ENCODE assay signal across 8 mouse cellular contexts in the genomic region with DNA sequence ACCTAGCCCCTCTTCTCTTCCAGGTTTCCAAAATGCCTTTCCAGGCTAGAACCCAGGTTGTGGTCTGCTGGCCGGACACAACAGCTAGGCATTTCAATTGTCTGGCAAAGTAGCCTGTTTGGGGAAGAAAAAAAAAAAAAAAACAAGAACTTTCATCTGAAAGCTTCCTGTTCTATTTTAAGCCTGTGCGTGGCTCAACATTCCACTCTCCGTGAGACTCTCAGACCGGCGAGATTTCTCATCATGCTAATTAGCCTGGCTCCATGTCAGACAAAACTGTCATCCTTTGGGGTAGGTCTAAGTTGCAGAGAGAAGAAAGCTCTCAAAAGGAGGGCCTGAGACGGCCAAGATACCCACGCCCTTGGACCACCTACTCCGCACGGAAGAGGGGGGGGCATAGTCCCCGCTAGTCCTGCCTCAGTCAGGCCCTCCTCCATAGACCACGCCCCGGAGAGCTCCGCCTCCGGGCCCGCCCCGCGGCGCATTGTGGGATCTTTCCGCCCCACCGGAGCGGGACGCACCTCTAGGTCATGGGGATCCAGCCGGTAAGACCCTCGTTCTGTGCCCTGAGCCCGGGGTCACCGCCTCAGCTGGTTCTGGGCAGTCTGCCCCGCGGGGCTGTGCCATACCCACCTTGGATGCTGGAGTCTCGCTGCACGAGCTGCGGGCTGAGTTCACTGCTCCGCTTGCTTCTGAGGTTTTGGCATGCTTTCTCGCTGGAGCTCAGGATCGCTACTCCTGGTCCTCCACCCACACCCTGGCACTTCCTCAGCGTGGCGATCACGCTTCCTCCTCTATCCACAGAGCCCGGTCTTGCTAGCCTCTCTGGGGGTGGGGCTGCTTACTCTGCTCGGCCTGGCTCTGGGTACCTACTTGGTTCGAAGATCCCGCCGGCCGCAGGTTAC. TPM values are rescaled to one million over a fixed set of nuclear protein-coding genes. Genes with fewer than 3 reads are reported as not detected.
DNase-seq lines count a peak whose midpoint lies in the region.

A gene (plus strand): TSS at position 51 of the 905 bp plus-strand sequence.

- peaks cover 18% of the 10 kb centered on the region for H3K4me1 ChIP-seq in megakaryocyte, embryonic 14.5 days

- peak within 1 kb of the TSS; percentile 92 for H3K4me3 ChIP-seq in megakaryocyte, embryonic 14.5 days (replicated peaks)

- DNase-seq in adipocyte (ENCODE audit: low spot score) = peak; percentile 81
- DNase-seq in embryo, embryonic 10.5 days (ENCODE audit: low spot score) = peak; percentile 92
- DNase-seq in gastrocnemius, postnatal 10 days = peak; percentile 76
- peak; percentile 88 for DNase-seq in induced T-regulatory cell, adult 2 months (ENCODE audit: low read depth)
- DNase-seq in left cerebral cortex, adult 8-10 months (ENCODE audit: low spot score in 2 of 2) = peak; percentile 41 to 71
- peak; percentile 34 for DNase-seq in right cerebral cortex, postnatal 14 days
- DNase-seq in urinary bladder, postnatal 4 days (ENCODE audit: low spot score in 2 of 2) = peak; percentile 65 to 78

- peaks cover 4% of the 10 kb centered on the region for H3K27me3 ChIP-seq in megakaryocyte, embryonic 14.5 days (replicated peaks)

- no peaks in the 10 kb centered on the region for H3K9me3 ChIP-seq in megakaryocyte, embryonic 14.5 days

- peaks cover 35% of the 10 kb centered on the region for H3K36me3 ChIP-seq in megakaryocyte, embryonic 14.5 days (replicated peaks; ENCODE audit: low read length)

RNA-seq across cellular contexts. Expression of the gene that starts here (rescaled TPM):
- total RNA-seq in gastrocnemius, postnatal 10 days (2021) = 100 to 1,000 TPM; 108 to 116 TPM
- total RNA-seq in left cerebral cortex, adult 8-10 months (2022) = 10 to 100 TPM; 22.7 to 30.1 (median 25.8) TPM
- polyA plus RNA-seq in megakaryocyte, embryonic 14.5 days (2012; ENCODE audit: insufficient read depth, low replicate concordance) = 10.9 TPM in 1 of 2 replicates, not detected in the other

Comparison
In these comparisons a context has a peak if more than half of its experiments do, and no peak if none do; other contexts are left out.
1. Peak in every context shown above with its lines: DNase-seq and H3K4me3 ChIP-seq.
2. DNase-seq: peak in every context shown above with its lines; median percentile 92 in embryo, embryonic 10.5 days; 88 in induced T-regulatory cell, adult 2 months; 81 in adipocyte; 76 in gastrocnemius, postnatal 10 days; 72 in urinary bladder, postnatal 4 days; 56 in left cerebral cortex, adult 8-10 months; 34 in right cerebral cortex, postnatal 14 days.